Mouse (Mus musculus) midbrain, embryonic 13.5 days (tissue): ENCODE measurements at regions not wholly inside any gene's neighbourhood (a gene's known extent, or its start where the extent isn't known, plus 50 kb on each side); places are given as distances from the start of the nearest gene placed in this dataset.
A peak's percentile ranks its signal among the peaks of the same experiment; 100 is the strongest.
"Not testable (repeated sequence)": the region's sequence is repeated elsewhere in the genome, so short reads cannot be mapped to it uniquely, and the experiment has no call there.

ENCODE experiments used
- ATAC-seq: fragments of 200-750 bp; cut with Nextera tagmentation; 2 replicates; pipeline ENCODE4 v1.8.0; 2017; ENCODE audit warnings: mild to moderate bottlenecking, moderate TSS enrichment, moderate library complexity
- H3K27ac ChIP-seq: fragments of 300-500 bp; sonication (generic); 2 replicates; pipeline ENCODE4 v1.5.1; 2015; ENCODE audit warnings: inconsistent platforms, mild to moderate bottlenecking, moderate library complexity
- H3K27me3 ChIP-seq: fragments of 300-500 bp; sonication (generic); 2 replicates; pipeline ENCODE4 v1.6.1; 2015; ENCODE audit warnings: mild to moderate bottlenecking, inconsistent platforms
- H3K36me3 ChIP-seq: fragments of 300-500 bp; sonication (generic); 2 replicates; pipeline ENCODE4 v1.6.1; 2015; ENCODE audit warnings: mild to moderate bottlenecking, inconsistent platforms
- H3K4me1 ChIP-seq: fragments of 300-500 bp; sonication (generic); replicated peaks from 2 replicates; pipeline ENCODE4 v1.6.1; 2015; ENCODE audit warnings: inconsistent platforms
- H3K4me2 ChIP-seq: fragments of 300-500 bp; sonication (generic); replicated peaks from 2 replicates; pipeline ENCODE4 v1.6.1; 2015; ENCODE audit warnings: moderate library complexity, mild to moderate bottlenecking, inconsistent platforms
- H3K4me3 ChIP-seq: fragments of 300-500 bp; sonication (generic); replicated peaks from 2 replicates; pipeline ENCODE4 v1.5.1; 2015; ENCODE audit warnings: mild to moderate bottlenecking, inconsistent platforms
- H3K9ac ChIP-seq: fragments of 300-500 bp; sonication (generic); replicated peaks from 2 replicates; pipeline ENCODE4 v1.6.1; 2015; ENCODE audit warnings: mild to moderate bottlenecking, inconsistent platforms
- H3K9me3 ChIP-seq: fragments of 300-500 bp; sonication (generic); 2 replicates; pipeline ENCODE4 v1.6.1; 2016; ENCODE audit warnings: mild to moderate bottlenecking, inconsistent platforms
- WGBS: fragments of 180-500 bp; shearing (Covaris S2); methylation state at CpG from one replicate; pipeline ENCODE4 v1.1.7; 2015; 5-methylcytosine and 5-hydroxymethylcytosine counted together

DNA sequence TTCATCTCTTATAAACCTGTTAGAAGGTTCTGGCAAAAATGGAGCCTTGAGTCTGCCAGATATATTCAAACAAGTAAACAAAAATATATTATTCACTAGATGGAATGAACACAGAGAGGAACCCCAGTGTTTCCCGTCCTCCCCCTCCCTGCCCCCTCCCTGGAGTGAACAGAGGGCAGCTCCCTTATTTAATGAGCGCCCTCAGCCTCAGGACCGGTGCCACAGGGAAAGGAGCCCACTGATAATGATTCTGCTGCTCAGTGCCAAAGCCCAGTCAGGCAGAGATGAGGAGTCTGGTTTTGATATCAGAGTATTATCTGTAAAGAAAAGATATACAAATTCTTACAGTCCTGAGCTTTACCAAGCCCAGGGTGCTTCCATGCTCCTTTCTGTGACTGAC is 134.4 kb upstream of the Tmc3 start:
- Histone ChIP-seq H3K36me3 (no peaks in the 10 kb centered on the region), H3K9ac (no peak overlapping the region), H3K4me3 (no peak overlapping the region), H3K27ac (no peak overlapping the region), H3K4me1 (peaks cover 7% of the 10 kb centered on the region), H3K4me2 (no peak overlapping the region), H3K9me3 (no peaks in the 10 kb centered on the region), H3K27me3 (no peaks in the 10 kb centered on the region)
- 54% methylated on average over 3 of the region's 3 CpGs for WGBS
- no peak for ATAC-seq

DNA sequence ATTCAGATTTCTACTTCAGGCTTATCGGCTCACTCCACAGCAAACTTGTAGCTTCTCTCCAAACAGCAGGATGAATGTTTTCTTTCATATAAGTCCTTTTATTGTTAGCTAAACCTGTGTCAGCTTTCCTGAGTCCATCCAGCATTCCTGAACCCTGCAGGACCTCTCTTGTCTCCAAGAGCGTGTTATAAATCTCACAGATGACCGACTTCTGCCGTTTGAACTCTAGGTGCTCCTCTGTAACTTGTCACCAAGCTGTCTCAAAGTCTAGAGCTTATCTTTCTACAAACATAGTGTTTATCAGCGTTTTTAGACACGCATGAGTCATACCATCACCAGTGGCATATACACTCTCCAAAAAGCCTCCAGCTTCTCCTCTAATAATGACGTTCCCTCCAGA is 132.4 kb upstream of the Tmc3 start:
- Histone ChIP-seq H3K27me3 (no peaks in the 10 kb centered on the region), H3K4me3 (no peak overlapping the region), H3K9me3 (no peaks in the 10 kb centered on the region), H3K9ac (no peak overlapping the region), H3K27ac (no peak overlapping the region), H3K36me3 (no peaks in the 10 kb centered on the region), H3K4me2 (no peak overlapping the region), H3K4me1 (peaks cover 7% of the 10 kb centered on the region)
- no peak for ATAC-seq
- 63% methylated on average over 7 of the region's 7 CpGs for WGBS

DNA sequence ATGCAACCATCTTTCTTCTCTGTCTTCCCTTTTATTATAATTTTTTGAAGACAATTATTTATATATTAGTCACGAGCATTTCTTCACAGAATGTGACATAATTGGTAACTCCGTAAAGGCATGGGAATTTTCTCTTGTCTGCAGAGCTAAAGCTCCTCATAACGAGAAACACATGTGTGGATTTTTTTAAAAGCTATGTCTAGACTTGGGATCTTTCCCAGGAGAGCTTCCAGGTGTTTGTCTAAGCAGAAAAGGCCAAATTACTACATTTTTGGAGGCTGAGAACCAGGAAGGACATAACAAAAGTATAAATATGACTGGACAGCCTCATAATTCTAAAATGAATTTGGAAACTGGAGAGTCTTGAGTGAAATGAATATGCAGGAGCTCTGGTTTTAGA is 125.2 kb upstream of the Tmc3 start:
- Histone ChIP-seq H3K36me3 (no peaks in the 10 kb centered on the region), H3K9ac (no peak overlapping the region), H3K4me2 (no peak overlapping the region), H3K9me3 (no peaks in the 10 kb centered on the region), H3K27ac (no peak overlapping the region), H3K4me1 (no peaks in the 10 kb centered on the region), H3K4me3 (no peak overlapping the region), H3K27me3 (no peaks in the 10 kb centered on the region)
- 78% methylated on average over 3 of the region's 3 CpGs for WGBS
- no peak for ATAC-seq

DNA sequence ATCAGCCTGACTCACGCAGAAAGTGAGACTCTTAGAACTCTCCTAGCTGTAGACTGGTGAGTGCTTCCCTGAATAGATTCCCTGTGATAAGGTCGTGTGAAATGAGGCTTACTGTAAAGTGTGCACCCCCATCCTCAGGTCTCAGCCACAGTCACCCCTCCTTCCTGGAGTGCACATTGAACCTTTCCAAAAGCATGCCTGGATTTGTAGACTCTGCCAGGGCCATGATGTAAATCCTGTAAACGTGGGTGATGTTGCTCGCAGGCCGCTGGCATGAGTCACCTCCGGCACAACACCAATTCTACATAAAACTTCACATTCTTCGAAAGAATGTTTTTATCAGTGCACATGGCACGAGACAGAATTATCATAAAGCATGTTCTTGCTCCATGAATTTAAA is 117.7 kb upstream of the Tmc3 start:
- H3K9me3 ChIP-seq: no peaks in the 10 kb centered on the region
- no peaks in the 10 kb centered on the region for H3K27me3 ChIP-seq
- no peak overlapping the region for H3K27ac ChIP-seq
- H3K36me3 ChIP-seq: no peaks in the 10 kb centered on the region
- ATAC-seq: no peak
- H3K9ac ChIP-seq: no peak overlapping the region
- WGBS: 82% methylated on average over 8 of the region's 8 CpGs
- no peak overlapping the region for H3K4me2 ChIP-seq
- H3K4me1 ChIP-seq: no peaks in the 10 kb centered on the region
- no peak overlapping the region for H3K4me3 ChIP-seq

- not testable (repeated sequence) for H3K9me3 ChIP-seq, H3K9ac ChIP-seq, H3K36me3 ChIP-seq, ATAC-seq, H3K4me1 ChIP-seq, H3K27me3 ChIP-seq, H3K4me3 ChIP-seq, H3K4me2 ChIP-seq, H3K27ac ChIP-seq
- 93% methylated on average over 4 of the region's 4 CpGs for WGBS
Measured at GRCm38 (mm10) chr7:83469856-83470255, 114.9 kb upstream of the Tmc3 start.

GRCm38 (mm10) chr7:83471111-83471510 is 113.6 kb upstream of the Tmc3 start:
- no peak for ATAC-seq
- Histone ChIP-seq H3K4me1 (no peaks in the 10 kb centered on the region), H3K36me3 (no peaks in the 10 kb centered on the region), H3K9me3 (no peaks in the 10 kb centered on the region), H3K27ac (no peak overlapping the region), H3K9ac (no peak overlapping the region), H3K27me3 (no peaks in the 10 kb centered on the region), H3K4me3 (no peak overlapping the region), H3K4me2 (no peak overlapping the region)
- WGBS: 82% methylated on average over 2 of the region's 2 CpGs

DNA sequence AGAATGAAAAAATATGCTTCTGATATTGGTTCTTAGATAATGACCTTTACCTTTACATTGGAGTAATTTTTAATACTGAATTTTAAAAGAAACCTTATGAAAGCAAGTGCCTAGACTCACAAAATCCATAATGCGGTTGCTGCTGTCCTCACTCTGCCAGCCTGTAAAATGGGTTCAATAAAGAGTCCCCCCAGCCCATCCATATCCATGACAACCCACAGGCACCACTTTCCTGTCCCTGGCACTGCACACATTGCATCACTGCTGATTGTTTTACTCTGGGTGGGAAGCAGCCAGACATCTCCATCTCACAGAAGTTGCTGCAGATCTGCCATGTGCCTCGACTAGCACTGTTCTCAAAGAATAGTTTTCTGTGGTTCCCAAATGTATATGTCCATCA is 110.3 kb upstream of the Tmc3 start:
- ATAC-seq: no peak
- Histone ChIP-seq H3K9me3 (no peaks in the 10 kb centered on the region), H3K4me2 (no peak overlapping the region), H3K36me3 (no peaks in the 10 kb centered on the region), H3K27me3 (no peaks in the 10 kb centered on the region), H3K9ac (no peak overlapping the region), H3K4me3 (no peak overlapping the region), H3K4me1 (0 out of 2 replicates have a peak, but pooled peaks cover 5% of the 10 kb centered on the region), H3K27ac (no peak overlapping the region)
- WGBS: 95% methylated on average over 2 of the region's 2 CpGs

GRCm38 (mm10) chr7:83474986-83475385 is 109.7 kb upstream of the Tmc3 start:
- H3K36me3 ChIP-seq: no peaks in the 10 kb centered on the region
- H3K4me3 ChIP-seq: no peak overlapping the region
- 92% methylated on average over 3 of the region's 3 CpGs for WGBS
- no peak overlapping the region for H3K4me2 ChIP-seq
- no peak for ATAC-seq
- 0 out of 2 replicates have a peak, but pooled peaks cover 5% of the 10 kb centered on the region for H3K4me1 ChIP-seq
- no peaks in the 10 kb centered on the region for H3K27me3 ChIP-seq
- no peak overlapping the region for H3K27ac ChIP-seq
- no peak overlapping the region for H3K9ac ChIP-seq
- H3K9me3 ChIP-seq: no peaks in the 10 kb centered on the region

DNA sequence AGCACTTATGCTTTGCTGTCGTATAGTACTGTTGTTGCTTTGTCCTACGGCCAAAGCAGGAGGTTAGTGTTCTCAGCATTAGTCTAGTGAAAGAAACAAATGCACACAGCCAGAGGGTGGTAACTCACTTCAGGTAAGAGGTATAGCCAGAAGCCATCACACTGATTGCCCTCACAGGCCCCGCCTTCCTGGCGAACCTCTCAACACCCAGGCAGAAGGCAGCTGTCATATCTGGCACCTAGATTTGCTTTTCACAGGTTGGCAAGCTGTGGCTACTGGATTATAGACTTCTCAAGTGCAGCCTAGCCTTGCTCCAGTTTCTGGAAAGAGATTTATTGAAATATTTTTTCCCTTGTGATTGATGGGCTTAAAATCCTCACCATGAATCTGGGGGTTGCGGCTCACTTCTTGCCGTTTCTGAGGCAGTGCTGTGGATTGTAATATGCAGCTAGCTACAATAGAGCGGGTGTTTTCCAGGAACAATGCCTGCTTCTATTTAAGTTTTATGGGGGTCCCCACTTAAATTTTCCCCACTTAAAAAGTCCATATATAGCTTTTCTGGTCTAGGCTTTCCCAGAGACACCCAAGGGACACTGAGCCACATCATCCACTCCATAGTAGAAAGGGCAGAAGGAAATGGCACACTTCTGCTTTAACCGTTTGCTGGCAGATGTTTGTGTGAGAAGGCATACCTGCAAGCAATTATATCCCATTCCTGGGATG is 109.1 kb upstream of the Tmc3 start:
- H3K36me3 ChIP-seq: no peaks in the 10 kb centered on the region
- H3K27ac ChIP-seq: no peak overlapping the region
- no peak for ATAC-seq
- no peaks in the 10 kb centered on the region for H3K27me3 ChIP-seq
- 85% methylated on average over 8 of the region's 8 CpGs for WGBS
- 0 out of 2 replicates have a peak, but pooled peaks cover 5% of the 10 kb centered on the region for H3K4me1 ChIP-seq
- H3K4me3 ChIP-seq: no peak overlapping the region
- H3K9me3 ChIP-seq: no peaks in the 10 kb centered on the region
- H3K9ac ChIP-seq: no peak overlapping the region
- H3K4me2 ChIP-seq: no peak overlapping the region

DNA sequence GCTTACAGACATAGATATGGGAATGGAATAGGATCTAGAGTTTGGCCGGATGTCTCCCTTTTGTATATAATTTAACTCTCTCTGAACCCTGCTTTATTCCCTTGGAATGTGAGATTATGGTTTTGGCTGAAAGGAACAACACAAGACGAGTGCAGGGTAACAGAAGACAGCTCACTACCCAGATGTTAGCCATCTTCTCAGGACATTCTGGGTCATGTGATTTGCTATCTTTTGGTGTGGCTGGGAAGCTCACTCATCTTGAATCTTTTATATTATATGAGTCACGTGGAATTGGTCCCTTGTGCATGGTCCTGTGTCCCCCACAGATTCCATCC is 108.6 kb upstream of the Tmc3 start:
- H3K4me1 ChIP-seq: 0 out of 2 replicates have a peak, but pooled peaks cover 5% of the 10 kb centered on the region
- no peak overlapping the region for H3K4me3 ChIP-seq
- no peak overlapping the region for H3K9ac ChIP-seq
- H3K27ac ChIP-seq: no peak overlapping the region
- H3K4me2 ChIP-seq: no peak overlapping the region
- no peaks in the 10 kb centered on the region for H3K36me3 ChIP-seq
- no peaks in the 10 kb centered on the region for H3K27me3 ChIP-seq
- no peaks in the 10 kb centered on the region for H3K9me3 ChIP-seq
- no peak for ATAC-seq
- 80% methylated on average over 3 of the region's 3 CpGs for WGBS

- no peak overlapping the region for H3K4me2 ChIP-seq
- H3K36me3 ChIP-seq: no peaks in the 10 kb centered on the region
- no peak for ATAC-seq
- H3K27ac ChIP-seq: no peak overlapping the region
- H3K4me1 ChIP-seq: 0 out of 2 replicates have a peak, but pooled peaks cover 5% of the 10 kb centered on the region
- no peaks in the 10 kb centered on the region for H3K9me3 ChIP-seq
- WGBS: 90% methylated on average over 3 of the region's 3 CpGs
- no peak overlapping the region for H3K4me3 ChIP-seq
- no peaks in the 10 kb centered on the region for H3K27me3 ChIP-seq
- H3K9ac ChIP-seq: no peak overlapping the region
Measured at GRCm38 (mm10) chr7:83476861-83477260, 107.9 kb upstream of the Tmc3 start.

DNA sequence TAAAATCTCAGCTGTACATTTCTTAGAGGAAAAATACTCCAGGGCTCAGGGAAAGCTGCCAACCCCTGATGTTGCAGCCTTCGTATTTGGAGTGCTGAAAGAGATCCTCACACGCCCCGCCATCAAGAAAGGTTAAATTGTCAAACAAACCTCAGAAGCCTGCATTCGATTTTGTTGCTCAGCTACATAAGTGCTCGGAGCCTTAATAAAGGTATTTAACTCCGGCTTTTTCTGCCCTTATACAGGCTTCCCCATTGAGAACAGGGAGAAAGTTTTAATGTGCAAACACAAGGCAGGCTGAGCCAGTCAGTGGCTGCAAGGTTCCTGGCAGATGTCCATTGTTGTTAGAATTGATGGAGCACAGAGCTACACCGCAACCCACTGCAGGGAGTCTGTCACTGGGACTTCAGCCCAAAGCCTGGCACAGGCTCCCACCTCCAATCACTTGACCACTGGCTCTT is 107.0 kb upstream of the Tmc3 start:
- no peaks in the 10 kb centered on the region for H3K9me3 ChIP-seq
- H3K27ac ChIP-seq: no peak overlapping the region
- no peak overlapping the region for H3K4me2 ChIP-seq
- no peaks in the 10 kb centered on the region for H3K36me3 ChIP-seq
- ATAC-seq: peak; percentile 72
- 0 out of 2 replicates have a peak, but pooled peaks cover 5% of the 10 kb centered on the region for H3K4me1 ChIP-seq
- no peak overlapping the region for H3K9ac ChIP-seq
- no peaks in the 10 kb centered on the region for H3K27me3 ChIP-seq
- 34% methylated on average over 7 of the region's 7 CpGs for WGBS
- no peak overlapping the region for H3K4me3 ChIP-seq

DNA sequence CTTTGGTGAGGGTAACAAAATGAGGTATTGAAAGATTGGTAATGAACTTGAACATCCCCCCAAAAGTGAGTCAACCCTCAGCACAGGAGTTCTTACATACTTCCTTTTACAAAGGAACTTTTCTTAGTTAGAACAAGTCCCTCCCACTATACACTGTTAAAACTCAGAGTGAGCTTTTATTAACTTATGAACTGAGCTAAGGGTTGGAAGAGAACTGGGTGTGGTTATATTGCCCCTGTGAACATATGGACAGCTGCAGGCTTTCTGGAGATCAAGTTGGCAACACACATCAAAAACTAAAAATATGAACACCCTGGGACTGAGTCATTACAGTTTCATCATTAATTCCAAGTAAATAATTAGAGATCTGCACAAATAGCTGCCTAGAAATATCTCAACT is 103.1 kb upstream of the Tmc3 start:
- no peak overlapping the region for H3K27ac ChIP-seq
- no peak overlapping the region for H3K9ac ChIP-seq
- no peak overlapping the region for H3K4me3 ChIP-seq
- ATAC-seq: no peak
- H3K9me3 ChIP-seq: no peaks in the 10 kb centered on the region
- 0 out of 2 replicates have a peak, but pooled peaks cover 5% of the 10 kb centered on the region for H3K4me1 ChIP-seq
- H3K4me2 ChIP-seq: no peak overlapping the region
- no peaks in the 10 kb centered on the region for H3K27me3 ChIP-seq
- no peaks in the 10 kb centered on the region for H3K36me3 ChIP-seq
